Mouse (Mus musculus): Measurements from ENCODE around the gene Gng4. TPM values are rescaled to one million over a fixed set of nuclear protein-coding genes. Genes with fewer than 3 reads are reported as not detected.

The Gng4 gene
- polyA plus RNA-seq, 1 experiment from 2014 or later: 4.5 TPM

- no peak overlapping the region for H3K27ac ChIP-seq
Observed at GRCm38 (mm10) chr13:13867078-13867759, 83.4 kb downstream of the Gng4 start.

GRCm38 (mm10) chr13:13867922-13868321, 84.1 kb downstream of the Gng4 start:
- no peak for ATAC-seq (ENCODE audit: insufficient number of reproducible peaks, insufficient read depth, low FRiP score, low TSS enrichment)
- Histone ChIP-seq H3K9ac (no peak overlapping the region), H3K27ac (no peak overlapping the region), H3K4me1 (no peaks in the 10 kb centered on the region), H3K9me3 (no peaks in the 10 kb centered on the region), H3K27me3 (no peaks in the 10 kb centered on the region), H3K4me2 (replicated peaks) (no peak overlapping the region), H3K4me3 (no peak overlapping the region), H3K36me3 (no peaks in the 10 kb centered on the region)
- 25% methylated on average over 3 of the region's 3 CpGs for WGBS

More at GRCm38 (mm10) chr13:13867078-13867759, 83.4 kb downstream of the Gng4 start:
- ATAC-seq (ENCODE audit: insufficient number of reproducible peaks, insufficient read depth, low FRiP score, low TSS enrichment): no peak
- H3K4me3 ChIP-seq: no peak overlapping the region
- H3K4me1 ChIP-seq: no peaks in the 10 kb centered on the region
- H3K36me3 ChIP-seq: no peaks in the 10 kb centered on the region
- H3K4me2 ChIP-seq (replicated peaks): no peak overlapping the region
- WGBS: 81% methylated on average over 2 of the region's 2 CpGs
- no peaks in the 10 kb centered on the region for H3K9me3 ChIP-seq
- no peak overlapping the region for H3K9ac ChIP-seq
- H3K27me3 ChIP-seq: no peaks in the 10 kb centered on the region

Other genes with a start within 250 kb of the Gng4 start
- gene Lyst, start 193.7 kb upstream of the Gng4 start, polyA plus RNA-seq (2016; fragmentation: Nextera tagmentation; extraction: Ambion mirVana): 4.0 and 4.2 TPM in 2 replicates
- gene B3galnt2, start 170.4 kb downstream of the Gng4 start, polyA plus RNA-seq (2016; fragmentation: Nextera tagmentation; extraction: Ambion mirVana): 44.7 and 45.6 TPM in 2 replicates